Mouse (Mus musculus) kidney, postnatal 25 days (tissue): ENCODE data around the gene 1700019D03Rik.
"Not testable (repeated sequence)": the region's sequence is repeated elsewhere in the genome, so short reads cannot be mapped to it uniquely, and the experiment has no call there.

Source experiments
- DNase-seq, 2 experiments: peaks; one replicate each; pipeline ENCODE4 v3.0.0; 2021; ENCODE audit warnings: mixed read lengths in 2 of 2

Gene 1700019D03Rik

GRCm38 (mm10) chr1:52953548-52953947 is 66.4 kb downstream of the 1700019D03Rik start:
- no peak for DNase-seq

- peak; percentile 47 to 73 for DNase-seq
Measured at GRCm38 (mm10) chr1:52952551-52953397, 67.2 kb downstream of the 1700019D03Rik start.

GRCm38 (mm10) chr1:52952143-52952542 is 67.8 kb downstream of the 1700019D03Rik start:
- no peak for DNase-seq

GRCm38 (mm10) chr1:52951146-52951868 is 68.7 kb downstream of the 1700019D03Rik start:
- DNase-seq, result no peak

GRCm38 (mm10) chr1:52947895-52948294 is 72.1 kb downstream of the 1700019D03Rik start:
- DNase-seq, result no peak

GRCm38 (mm10) chr1:52939021-52939420 is 81.0 kb downstream of the 1700019D03Rik start:
- no peak for DNase-seq

- DNase-seq, result no peak
Measured at GRCm38 (mm10) chr1:52934494-52934893, 85.5 kb downstream of the 1700019D03Rik start.

- DNase-seq, result not testable (repeated sequence)
Measured at GRCm38 (mm10) chr1:52924482-52924881, 95.5 kb downstream of the 1700019D03Rik start.

GRCm38 (mm10) chr1:52918897-52919296 is 101.1 kb downstream of the 1700019D03Rik start:
- DNase-seq, result not testable (repeated sequence)

GRCm38 (mm10) chr1:52916655-52917054 is 103.3 kb downstream of the 1700019D03Rik start:
- DNase-seq, result no peak

- no peak for DNase-seq
Measured at GRCm38 (mm10) chr1:52909783-52910182, 110.2 kb downstream of the 1700019D03Rik start.

- DNase-seq, result no peak
Measured at GRCm38 (mm10) chr1:52884208-52884607, 135.8 kb downstream of the 1700019D03Rik start.
